Mouse (Mus musculus) embryonic facial prominence, embryonic 11.5 days (tissue): ENCODE measurements around the gene Lgr6. TPM values are rescaled to one million over a fixed set of nuclear protein-coding genes. Genes with fewer than 3 reads are reported as not detected.

Experiments used
- ATAC-seq: fragments of 200-750 bp; cut with Nextera tagmentation; replicated peaks from 2 replicates; pipeline ENCODE4 v1.8.0; 2017; ENCODE audit warnings: low read depth; ENCODE audit not compliant: insufficient number of reproducible peaks, low FRiP score, low TSS enrichment
- DNase-seq: peaks from one replicate; pipeline ENCODE4 v3.0.0-alpha.2; 2015; ENCODE audit warnings: low spot score
- H3K27ac ChIP-seq: fragments of 300-500 bp; sonication (generic); replicated peaks from 2 replicates; pipeline ENCODE4 v1.5.1; 2014; ENCODE audit warnings: mild to moderate bottlenecking, low read depth, low read length, control low read depth
- H3K27me3 ChIP-seq: fragments of 300-500 bp; sonication (generic); 2 replicates; pipeline ENCODE4 v1.6.1; 2014; ENCODE audit warnings: mild to moderate bottlenecking, low read length, moderate library complexity, mixed read lengths; ENCODE audit not compliant: control insufficient read depth, insufficient read depth
- H3K36me3 ChIP-seq: fragments of 300-500 bp; sonication (generic); replicated peaks from 2 replicates; pipeline ENCODE4 v1.6.1; 2014; ENCODE audit warnings: low read depth, mild to moderate bottlenecking, low read length, moderate library complexity, mixed read lengths; ENCODE audit not compliant: control insufficient read depth, insufficient read depth
- H3K4me1 ChIP-seq: fragments of 300-500 bp; sonication (generic); 2 replicates; pipeline ENCODE4 v1.6.1; 2014; ENCODE audit warnings: low read length, mixed read lengths; ENCODE audit not compliant: control insufficient read depth, insufficient read depth
- H3K4me2 ChIP-seq: fragments of 300-500 bp; sonication (generic); 2 replicates; pipeline ENCODE4 v1.6.1; 2014; ENCODE audit warnings: low read depth, mild to moderate bottlenecking, control low read depth, low read length, moderate library complexity
- H3K4me3 ChIP-seq: fragments of 300-500 bp; sonication (generic); 2 replicates; pipeline ENCODE4 v1.5.1; 2014; ENCODE audit warnings: low read depth, low read length, control low read depth
- H3K9ac ChIP-seq: fragments of 300-500 bp; sonication (generic); replicated peaks from 2 replicates; pipeline ENCODE4 v1.6.1; 2014; ENCODE audit warnings: mild to moderate bottlenecking, control low read depth, low read length
- H3K9me3 ChIP-seq: fragments of 300-500 bp; sonication (generic); replicated peaks from 2 replicates; pipeline ENCODE4 v1.6.1; 2016; ENCODE audit warnings: mild to moderate bottlenecking, low read length, inconsistent platforms, mixed read lengths; ENCODE audit not compliant: control insufficient read depth
- WGBS: fragments of 180-500 bp; shearing (Covaris S2); extraction: QIAGEN DNeasy Blood & Tissue Kit; methylation state at CpG from one replicate; pipeline ENCODE4 v1.1.7; 2014; 5-methylcytosine and 5-hydroxymethylcytosine counted together
- polyA plus RNA-seq: library from polyadenylated mRNA; unstranded; fragments of >200 nt; fragmentation: Nextera tagmentation; extraction: Ambion mirVana; gene quantifications from 2 replicates; pipeline ENCODE4 v1.2.1, GENCODE M21; 2014

Lgr6 gene
- polyA plus RNA-seq, 1 experiment from 2014 or later: 0.93 TPM

GRCm38 (mm10) chr1:134962821-134963220 lies 142.3 kb downstream of the Lgr6 start:
- H3K36me3 ChIP-seq: no peaks in the 10 kb centered on the region
- H3K9ac ChIP-seq: peak overlapping the region; percentile 69
- no peaks in the 10 kb centered on the region for H3K9me3 ChIP-seq
- H3K27ac ChIP-seq: no peak overlapping the region
- 5% methylated on average over 11 of the region's 11 CpGs for WGBS
- ATAC-seq (no peak; the same call in 1 of the 2 replicates), DNase-seq (peak; percentile 29)
- H3K4me2 ChIP-seq: peak overlapping the region; percentile 52
- H3K27me3 ChIP-seq: no peaks in the 10 kb centered on the region
- H3K4me1 ChIP-seq: no peaks in the 10 kb centered on the region
- peak overlapping the region; percentile 69 for H3K4me3 ChIP-seq

GRCm38 (mm10) chr1:134962053-134962803 lies 142.8 kb downstream of the Lgr6 start, which contains the start of gene Ube2t:
TSS of gene Ube2t (plus strand) at chr1:134962565.
- Histone ChIP-seq H3K9ac (peak within 1 kb of the TSS; percentile 69), H3K27ac (no peak within 1 kb of the TSS), H3K27me3 (no peaks in the 10 kb centered on the region), H3K4me1 (no peaks in the 10 kb centered on the region), H3K9me3 (no peaks in the 10 kb centered on the region), H3K4me2 (peak within 1 kb of the TSS; percentile 52), H3K36me3 (no peaks in the 10 kb centered on the region), H3K4me3 (peak within 1 kb of the TSS; percentile 69)
- ATAC-seq (peak; percentile 95), DNase-seq (peak; percentile 98)
- WGBS: 2% methylated on average over 50 of the region's 50 CpGs

- DNase-seq (no peak), ATAC-seq (no peak)
- no peak overlapping the region for H3K4me3 ChIP-seq
- no peak overlapping the region for H3K4me2 ChIP-seq
- H3K36me3 ChIP-seq: no peaks in the 10 kb centered on the region
- WGBS: 57% methylated on average over 7 of the region's 7 CpGs
- H3K9me3 ChIP-seq: no peaks in the 10 kb centered on the region
- no peak overlapping the region for H3K9ac ChIP-seq
- no peaks in the 10 kb centered on the region for H3K4me1 ChIP-seq
- no peak overlapping the region for H3K27ac ChIP-seq
- no peaks in the 10 kb centered on the region for H3K27me3 ChIP-seq
Observed at GRCm38 (mm10) chr1:134960634-134961033, 144.4 kb downstream of the Lgr6 start.

- H3K27me3 ChIP-seq: no peaks in the 10 kb centered on the region
- peak within 1 kb of the TSS; percentile 75; the same call in 1 of the 2 replicates for H3K27ac ChIP-seq
- peak within 1 kb of the TSS; percentile 67 for H3K4me2 ChIP-seq
- H3K4me3 ChIP-seq: peak within 1 kb of the TSS; percentile 84
- no peaks in the 10 kb centered on the region for H3K9me3 ChIP-seq
- 0% methylated on average over 39 of the region's 39 CpGs for WGBS
- DNase-seq: peak; percentile 96
- H3K36me3 ChIP-seq: no peaks in the 10 kb centered on the region
- H3K9ac ChIP-seq: peak within 1 kb of the TSS; percentile 87
- no peaks in the 10 kb centered on the region for H3K4me1 ChIP-seq
- peak; percentile 98 for ATAC-seq
Observed at GRCm38 (mm10) chr1:134955637-134956176, 149.4 kb downstream of the Lgr6 start, which contains the start of gene Ppp1r12b. TSS of gene Ppp1r12b (minus strand) at chr1:134955942.

- ATAC-seq (no peak; the same call in 1 of the 2 replicates), DNase-seq (peak; percentile 5)
- peak overlapping the region; percentile 75; the same call in 1 of the 2 replicates for H3K27ac ChIP-seq
- H3K9me3 ChIP-seq: no peaks in the 10 kb centered on the region
- peak overlapping the region; percentile 84 for H3K4me3 ChIP-seq
- 7% methylated on average over 16 of the region's 16 CpGs for WGBS
- no peaks in the 10 kb centered on the region for H3K27me3 ChIP-seq
- peak overlapping the region; percentile 87 for H3K9ac ChIP-seq
- no peaks in the 10 kb centered on the region for H3K4me1 ChIP-seq
- peak overlapping the region; percentile 67 for H3K4me2 ChIP-seq
- no peaks in the 10 kb centered on the region for H3K36me3 ChIP-seq
Observed at GRCm38 (mm10) chr1:134955050-134955636, 149.9 kb downstream of the Lgr6 start.

- Histone ChIP-seq H3K36me3 (no peaks in the 10 kb centered on the region; the same call in 1 of the 2 replicates), H3K9me3 (no peaks in the 10 kb centered on the region), H3K4me2 (no peak overlapping the region), H3K4me3 (no peak overlapping the region), H3K27me3 (no peaks in the 10 kb centered on the region), H3K9ac (no peak overlapping the region), H3K4me1 (no peaks in the 10 kb centered on the region), H3K27ac (no peak overlapping the region)
- WGBS: 90% methylated on average over 3 of the region's 3 CpGs
- DNase-seq (no peak), ATAC-seq (no peak)
Observed at GRCm38 (mm10) chr1:134949946-134950345, 155.1 kb downstream of the Lgr6 start.

GRCm38 (mm10) chr1:134947590-134947989 lies 157.5 kb downstream of the Lgr6 start:
- Histone ChIP-seq H3K4me3 (no peak overlapping the region), H3K27ac (no peak overlapping the region), H3K27me3 (no peaks in the 10 kb centered on the region), H3K9ac (no peak overlapping the region), H3K9me3 (no peaks in the 10 kb centered on the region), H3K4me2 (no peak overlapping the region), H3K4me1 (no peaks in the 10 kb centered on the region), H3K36me3 (no peaks in the 10 kb centered on the region; the same call in 1 of the 2 replicates)
- DNase-seq (no peak), ATAC-seq (no peak)
- WGBS: 84% methylated on average over 7 of the region's 7 CpGs

GRCm38 (mm10) chr1:134942898-134943297 lies 162.2 kb downstream of the Lgr6 start:
- 95% methylated on average over 2 of the region's 2 CpGs for WGBS
- ATAC-seq: no peak

More at GRCm38 (mm10) chr1:134942898-134943297, 162.2 kb downstream of the Lgr6 start:
- no peak for DNase-seq
- Histone ChIP-seq H3K9me3 (no peaks in the 10 kb centered on the region), H3K4me3 (no peak overlapping the region), H3K36me3 (no peaks in the 10 kb centered on the region), H3K9ac (no peak overlapping the region), H3K27me3 (no peaks in the 10 kb centered on the region), H3K4me1 (no peaks in the 10 kb centered on the region), H3K4me2 (no peak overlapping the region), H3K27ac (no peak overlapping the region)
